Mouse (Mus musculus) kidney, embryonic 14.5 days (tissue): ENCODE data around the gene Nfyc. TPM values are rescaled to one million over a fixed set of nuclear protein-coding genes. Genes with fewer than 3 reads are reported as not detected.

ENCODE experiments used
- ATAC-seq: fragments of 200-750 bp; cut with Nextera tagmentation; 2 replicates; pipeline ENCODE4 v1.8.0; 2017; ENCODE audit warnings: moderate number of reproducible peaks, mild to moderate bottlenecking, moderate TSS enrichment, moderate library complexity; ENCODE audit not compliant: low FRiP score, low TSS enrichment
- H3K27ac ChIP-seq: fragments of 300-500 bp; sonication (generic); 2 replicates; pipeline ENCODE4 v1.5.1; 2014; ENCODE audit warnings: low read depth, mild to moderate bottlenecking, low read length, moderate library complexity, mixed read lengths
- H3K27me3 ChIP-seq: fragments of 300-500 bp; sonication (generic); 2 replicates; pipeline ENCODE4 v1.6.1; 2014; ENCODE audit warnings: mild to moderate bottlenecking, low read length; ENCODE audit not compliant: control insufficient read depth, insufficient read depth
- H3K36me3 ChIP-seq: fragments of 300-500 bp; sonication (generic); 2 replicates; pipeline ENCODE4 v1.6.1; 2014; ENCODE audit warnings: low read length, mixed read lengths; ENCODE audit not compliant: control insufficient read depth, insufficient read depth
- H3K4me1 ChIP-seq: fragments of 300-500 bp; sonication (generic); 2 replicates; pipeline ENCODE4 v1.6.1; 2014; ENCODE audit warnings: low read length, mixed read lengths; ENCODE audit not compliant: control insufficient read depth, insufficient read depth
- H3K4me2 ChIP-seq: fragments of 300-500 bp; sonication (generic); replicated peaks from 2 replicates; pipeline ENCODE4 v1.6.1; 2014; ENCODE audit warnings: low read depth, mild to moderate bottlenecking, low read length
- H3K4me3 ChIP-seq: fragments of 300-500 bp; sonication (generic); 2 replicates; pipeline ENCODE4 v1.5.1; 2014; ENCODE audit warnings: mild to moderate bottlenecking, low read length
- H3K9ac ChIP-seq: fragments of 300-500 bp; sonication (generic); 2 replicates; pipeline ENCODE4 v1.6.1; 2014; ENCODE audit warnings: low read depth, mild to moderate bottlenecking, low read length, moderate library complexity
- H3K9me3 ChIP-seq: fragments of 300-500 bp; sonication (generic); 2 replicates; pipeline ENCODE4 v1.6.1; 2016; ENCODE audit warnings: low read length; ENCODE audit not compliant: control insufficient read depth
- WGBS: fragments of 180-500 bp; shearing (Covaris S2); extraction: QIAGEN DNeasy Blood & Tissue Kit; methylation state at CpG from one replicate; pipeline ENCODE4 v1.1.7; 2014; 5-methylcytosine and 5-hydroxymethylcytosine counted together
- polyA plus RNA-seq: library from polyadenylated mRNA; unstranded; fragments of >200 nt; fragmentation: Nextera tagmentation; extraction: Ambion mirVana; gene quantifications from 2 replicates; pipeline ENCODE4 v1.2.1, GENCODE M21; 2014

Gene Nfyc
- polyA plus RNA-seq, 1 experiment from 2014 or later, result 133 TPM

DNA sequence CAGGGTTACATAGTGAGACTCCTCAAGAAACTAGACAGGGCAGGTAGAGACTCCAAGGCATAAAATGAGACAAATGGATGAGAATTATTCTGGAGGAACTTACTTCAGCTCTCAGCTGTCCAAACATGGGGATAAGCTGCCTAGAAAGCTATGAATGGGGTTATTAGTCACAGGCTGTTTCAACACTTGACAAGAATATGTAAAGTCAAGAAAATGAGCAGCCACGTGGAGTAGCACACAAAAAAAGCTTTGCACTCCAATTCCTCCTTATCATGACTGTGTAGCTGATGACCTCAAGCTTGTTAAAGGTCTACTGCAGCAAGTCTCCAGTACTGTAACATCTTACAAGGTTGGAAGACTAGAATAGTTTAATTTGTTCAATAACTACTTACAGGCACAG, 12.1 kb downstream of the Nfyc start:
- no peaks in the 10 kb centered on the region for H3K36me3 ChIP-seq
- H3K27ac ChIP-seq, result no peak overlapping the region
- no peak overlapping the region for H3K9ac ChIP-seq
- no peaks in the 10 kb centered on the region for H3K27me3 ChIP-seq
- H3K4me1 ChIP-seq, result peaks cover 30% of the 10 kb centered on the region
- H3K9me3 ChIP-seq, result no peaks in the 10 kb centered on the region
- no peak overlapping the region for H3K4me2 ChIP-seq
- no peak overlapping the region for H3K4me3 ChIP-seq
- 89% methylated on average over 1 of the region's 1 CpGs for WGBS
- no peak for ATAC-seq

DNA sequence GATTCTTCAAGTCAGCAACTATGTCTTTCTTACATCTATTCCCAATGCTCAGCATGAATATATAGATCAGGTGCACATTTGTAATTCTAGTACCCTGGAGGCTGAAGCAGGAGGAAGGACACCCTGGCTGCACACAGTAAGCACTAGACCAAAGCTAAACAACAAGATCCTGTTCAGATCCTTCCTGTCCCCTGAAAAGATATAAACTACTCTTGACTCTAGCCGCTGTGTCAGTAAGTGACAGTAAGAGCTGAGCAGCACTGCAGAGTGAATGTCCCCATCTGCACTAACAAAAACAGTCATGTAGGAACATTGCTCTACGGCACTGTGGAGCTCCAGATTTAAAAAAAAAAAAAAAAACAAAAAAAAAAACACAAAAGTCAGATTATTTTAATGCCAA, 13.4 kb downstream of the Nfyc start:
- ATAC-seq, result no peak

DNA sequence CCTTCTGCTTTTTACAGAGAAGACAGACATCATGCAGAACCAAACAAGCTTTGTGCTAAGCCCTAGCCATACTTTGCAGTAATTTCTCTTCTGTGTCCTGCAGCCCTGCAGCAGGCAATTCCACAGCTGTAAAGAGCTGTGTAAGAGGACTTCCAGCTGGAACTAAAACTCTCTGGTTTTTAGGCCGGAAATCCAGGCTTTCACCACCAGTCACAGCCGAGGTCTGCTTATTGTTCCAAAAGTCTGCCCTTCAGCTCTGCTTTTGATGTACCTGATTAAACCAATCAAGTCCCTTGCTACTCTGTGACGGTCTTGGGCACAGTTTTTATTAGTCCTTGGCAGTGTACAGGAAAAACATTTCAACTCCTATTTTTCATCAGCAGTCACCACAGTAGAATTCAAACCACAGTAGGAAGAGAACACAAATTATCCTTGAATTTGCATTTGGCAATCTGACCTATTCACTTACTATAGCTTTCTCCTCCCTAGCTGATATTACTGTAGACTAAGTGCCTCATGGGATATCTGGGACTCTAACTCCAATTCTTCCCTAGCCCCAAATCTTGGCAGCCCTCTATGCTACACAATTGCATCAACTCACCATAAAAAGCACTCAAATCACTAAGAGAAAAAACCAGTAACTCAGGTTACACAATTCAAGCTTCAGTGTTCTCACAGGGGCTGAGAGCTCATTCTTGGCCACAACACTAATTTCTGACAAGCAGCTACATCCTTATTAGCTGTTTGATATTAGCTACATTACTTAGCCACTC, 14.2 kb downstream of the Nfyc start:
- Histone ChIP-seq H3K27me3 (no peaks in the 10 kb centered on the region), H3K4me3 (no peak overlapping the region; the same call in 1 of the 2 replicates), H3K9me3 (no peaks in the 10 kb centered on the region), H3K27ac (peak overlapping the region; percentile 63), H3K4me2 (peak overlapping the region; percentile 4; the same call in 1 of the 2 replicates), H3K9ac (peak overlapping the region; percentile 14; the same call in 1 of the 2 replicates), H3K4me1 (peaks cover 26% of the 10 kb centered on the region), H3K36me3 (no peaks in the 10 kb centered on the region)
- ATAC-seq, result no peak
- 19% methylated on average over 3 of the region's 3 CpGs for WGBS

More for the DNA sequence above, 13.4 kb downstream of the Nfyc start:
- H3K4me1 ChIP-seq, result peaks cover 19% of the 10 kb centered on the region
- H3K36me3 ChIP-seq, result no peaks in the 10 kb centered on the region
- no peak overlapping the region for H3K4me2 ChIP-seq
- no peak overlapping the region for H3K4me3 ChIP-seq
- H3K9ac ChIP-seq, result no peak overlapping the region
- H3K9me3 ChIP-seq, result no peaks in the 10 kb centered on the region
- 41% methylated on average over 2 of the region's 2 CpGs for WGBS
- H3K27ac ChIP-seq, result no peak overlapping the region; the same call in 1 of the 2 replicates
- H3K27me3 ChIP-seq, result no peaks in the 10 kb centered on the region

- Histone ChIP-seq H3K4me3 (peak overlapping the region; percentile 63), H3K4me2 (peak overlapping the region; percentile 51), H3K36me3 (no peaks in the 10 kb centered on the region), H3K9me3 (no peaks in the 10 kb centered on the region), H3K27me3 (no peaks in the 10 kb centered on the region), H3K4me1 (peaks cover 29% of the 10 kb centered on the region), H3K27ac (peak overlapping the region; percentile 89), H3K9ac (peak overlapping the region; percentile 66)
- 8% methylated on average over 10 of the region's 10 CpGs for WGBS
- ATAC-seq, result peak; percentile 97
These were observed 15.6 kb downstream of the Nfyc start for GRCm38 (mm10) chr4:120815622-120816334.

DNA sequence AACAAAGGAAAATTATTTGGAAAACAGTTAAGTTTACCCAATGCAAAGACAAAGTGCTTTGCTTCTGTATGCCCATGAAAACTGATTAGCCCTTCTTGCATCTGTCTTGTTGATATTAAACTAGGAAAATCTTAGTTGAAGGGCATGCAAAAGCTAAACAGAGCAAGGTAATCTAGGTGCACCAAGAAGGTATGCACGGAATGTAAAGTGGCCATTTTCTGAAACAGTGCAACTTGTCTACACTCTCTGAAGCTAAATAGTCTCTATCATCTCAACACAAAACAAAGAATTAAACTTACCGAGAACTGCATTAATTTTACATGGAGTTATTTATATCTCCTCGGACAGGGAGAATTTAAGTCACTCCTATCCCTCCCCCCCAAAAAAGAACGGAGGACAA, 16.2 kb downstream of the Nfyc start:
- Histone ChIP-seq H3K27me3 (no peaks in the 10 kb centered on the region), H3K4me2 (peak overlapping the region; percentile 51), H3K27ac (peak overlapping the region; percentile 89), H3K4me1 (peaks cover 29% of the 10 kb centered on the region), H3K9me3 (no peaks in the 10 kb centered on the region), H3K36me3 (no peaks in the 10 kb centered on the region), H3K9ac (peak overlapping the region; percentile 66), H3K4me3 (peak overlapping the region; percentile 63)
- 3% methylated on average over 4 of the region's 4 CpGs for WGBS
- ATAC-seq, result 0 out of 2 replicates have a peak, but pooled peaks have one; percentile 4

DNA sequence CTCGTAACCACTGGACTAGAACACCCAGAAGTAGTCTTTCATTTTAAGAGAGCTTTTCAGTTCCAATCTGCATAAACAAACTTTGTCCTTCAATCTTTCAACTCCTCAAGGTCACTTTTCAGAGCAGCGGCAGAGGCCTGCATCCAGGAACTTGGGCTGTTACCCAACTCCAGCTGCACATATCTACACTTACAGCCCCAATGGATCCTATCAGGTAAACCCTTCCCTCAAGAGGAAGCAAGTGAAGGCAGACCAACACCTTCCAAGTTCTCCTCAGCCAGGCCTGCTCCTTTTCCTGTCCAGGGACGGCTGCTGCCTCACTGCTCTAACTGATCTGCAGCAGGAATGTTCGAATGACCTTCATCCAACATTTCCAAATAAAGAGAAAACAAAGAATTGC, 17.2 kb downstream of the Nfyc start:
- peak overlapping the region; percentile 78 for H3K27ac ChIP-seq
- no peaks in the 10 kb centered on the region for H3K27me3 ChIP-seq
- no peak for ATAC-seq
- H3K9ac ChIP-seq, result peak overlapping the region; percentile 66
- H3K4me1 ChIP-seq, result peaks cover 35% of the 10 kb centered on the region
- peak overlapping the region; percentile 63 for H3K4me3 ChIP-seq
- H3K9me3 ChIP-seq, result no peaks in the 10 kb centered on the region
- H3K4me2 ChIP-seq, result peak overlapping the region; percentile 51
- H3K36me3 ChIP-seq, result no peaks in the 10 kb centered on the region
- WGBS, result 21% methylated on average over 4 of the region's 4 CpGs

- ATAC-seq, result no peak
- no peaks in the 10 kb centered on the region for H3K9me3 ChIP-seq
- H3K27ac ChIP-seq, result peak overlapping the region; percentile 78
- peak overlapping the region; percentile 63 for H3K4me3 ChIP-seq
- no peaks in the 10 kb centered on the region for H3K27me3 ChIP-seq
- 13% methylated on average over 1 of the region's 1 CpGs for WGBS
- no peaks in the 10 kb centered on the region for H3K36me3 ChIP-seq
- H3K9ac ChIP-seq, result peak overlapping the region; percentile 66; the same call in 1 of the 2 replicates
- H3K4me1 ChIP-seq, result peaks cover 35% of the 10 kb centered on the region
- H3K4me2 ChIP-seq, result peak overlapping the region; percentile 51
These were observed 17.6 kb downstream of the Nfyc start for GRCm38 (mm10) chr4:120813762-120814161.

- no peak for ATAC-seq
- Histone ChIP-seq H3K27ac (no peak overlapping the region), H3K36me3 (peaks cover 4% of the 10 kb centered on the region), H3K4me3 (no peak overlapping the region), H3K9me3 (no peaks in the 10 kb centered on the region), H3K27me3 (no peaks in the 10 kb centered on the region), H3K4me1 (0 out of 2 replicates have a peak, but pooled peaks cover 6% of the 10 kb centered on the region), H3K9ac (no peak overlapping the region), H3K4me2 (no peak overlapping the region)
These were observed 25.6 kb downstream of the Nfyc start for GRCm38 (mm10) chr4:120805816-120806215.

DNA sequence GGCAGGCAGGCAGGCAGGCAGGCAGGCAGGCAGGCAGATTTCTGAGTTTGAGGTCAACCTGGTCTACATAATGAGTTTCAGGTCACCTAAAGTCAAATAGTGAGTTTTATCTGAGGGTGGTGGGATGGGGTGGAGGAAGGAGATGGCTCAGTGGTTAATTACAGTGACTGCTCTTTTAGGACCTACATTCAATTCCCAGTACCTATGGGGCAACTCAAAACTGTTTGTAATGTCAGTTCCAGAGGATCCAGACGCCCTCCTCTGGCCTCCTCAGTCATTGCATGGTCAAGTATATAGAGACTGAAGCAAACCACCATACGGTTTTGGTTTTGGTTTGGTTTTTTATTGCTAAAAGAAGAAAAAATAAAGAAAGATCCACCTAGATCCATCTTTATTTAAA, 29.9 kb downstream of the Nfyc start:
- no peak for ATAC-seq
- Histone ChIP-seq H3K4me3 (no peak overlapping the region), H3K4me1 (no peaks in the 10 kb centered on the region), H3K9ac (no peak overlapping the region), H3K36me3 (peaks cover 4% of the 10 kb centered on the region), H3K27me3 (no peaks in the 10 kb centered on the region), H3K27ac (no peak overlapping the region), H3K4me2 (no peak overlapping the region), H3K9me3 (no peaks in the 10 kb centered on the region)
- WGBS, result 34% methylated on average over 2 of the region's 2 CpGs
